Mouse (Mus musculus) myocyte (in vitro differentiated cells): ENCODE results near the gene Hmga1.

ENCODE experiments used
- CEBPB ChIP-seq: IDR thresholded peaks from 2 replicates; pipeline ENCODE4 v1.6.1; 2011; ENCODE audit warnings: mild to moderate bottlenecking, moderate library complexity; ENCODE audit not compliant: poor library complexity, insufficient read depth, severe bottlenecking
- E2F4 ChIP-seq: IDR thresholded peaks from one replicate; pipeline ENCODE4 v1.6.1; 2011; ENCODE audit warnings: mild to moderate bottlenecking, control low read depth, moderate library complexity; ENCODE audit not compliant: insufficient read depth
- MAX ChIP-seq: IDR thresholded peaks from one replicate; pipeline ENCODE4 v1.6.1; 2011; ENCODE audit warnings: low read depth, mild to moderate bottlenecking, control low read depth
- MYOD1 ChIP-seq, 3 experiments: IDR thresholded peaks; one replicate each; pipeline ENCODE4 v1.6.1; 2011; ENCODE audit warnings: control low read depth in 2 of 3, low read depth in 2 of 3, mild to moderate bottlenecking in 2 of 3, moderate library complexity in 1 of 3; ENCODE audit not compliant: insufficient read length in 2 of 3, control insufficient read depth in 1 of 3
- MYOG ChIP-seq, 3 experiments: IDR thresholded peaks; one replicate each; pipeline ENCODE4 v1.6.1; 2011; ENCODE audit warnings: control low read depth in 2 of 3, low read depth in 2 of 3, mild to moderate bottlenecking in 2 of 3; ENCODE audit not compliant: insufficient read length in 2 of 3, control insufficient read depth in 1 of 3, insufficient read depth in 1 of 3
- POLR2A ChIP-seq: IDR thresholded peaks from one replicate; pipeline ENCODE4 v1.6.1; 2011; ENCODE audit warnings: low read depth, mild to moderate bottlenecking, control low read depth, moderate library complexity; ENCODE audit not compliant: insufficient read length
- POLR2AphosphoS2 ChIP-seq: IDR thresholded peaks from one replicate; pipeline ENCODE4 v1.6.1; 2011; ENCODE audit warnings: low read depth, control low read depth; ENCODE audit not compliant: insufficient read length
- SRF ChIP-seq: IDR thresholded peaks from one replicate; pipeline ENCODE4 v1.6.1; 2011; ENCODE audit warnings: low read depth; ENCODE audit not compliant: control insufficient read depth, insufficient read length
- TCF12 ChIP-seq: IDR thresholded peaks from one replicate; pipeline ENCODE4 v1.6.1; 2011; ENCODE audit warnings: mild to moderate bottlenecking, control low read depth; ENCODE audit not compliant: poor library complexity, insufficient read depth, severe bottlenecking
- TCF3 ChIP-seq: IDR thresholded peaks from one replicate; pipeline ENCODE4 v1.6.1; 2011; ENCODE audit warnings: low read depth, control low read depth; ENCODE audit not compliant: insufficient read length
- USF1 ChIP-seq: IDR thresholded peaks from one replicate; pipeline ENCODE4 v1.6.1; 2011; ENCODE audit warnings: low read depth, mild to moderate bottlenecking, control low read depth, moderate library complexity

GRCm38 (mm10) chr17:27520557-27520956, 35.7 kb upstream of the Hmga1 start:
- TF ChIP-seq POLR2AphosphoS2 (no peak), E2F4 (no peak), USF1 (no peak), POLR2A (no peak), TCF12 (no peak), MYOG (IDR thresholded peaks at IDR 0.05; ENCODE audit: control insufficient read depth in 1 of 3, insufficient read depth in 1 of 3, insufficient read length in 2 of 3, low read depth in 2 of 3) (no peak), MAX (no peak), MYOD1 (IDR thresholded peaks at IDR 0.05; ENCODE audit: control insufficient read depth in 1 of 3, insufficient read length in 2 of 3, low read depth in 2 of 3) (no peak), TCF3 (no peak), CEBPB (no peak), SRF (no peak)
